Mouse (Mus musculus): Measurements from ENCODE around the gene Hyal2. TPM values are rescaled to one million over a fixed set of nuclear protein-coding genes. Genes with fewer than 3 reads are reported as not detected.
"Not testable (repeated sequence)": the region's sequence is repeated elsewhere in the genome, so short reads cannot be mapped to it uniquely, and the experiment has no call there.

Gene Hyal2
- polyA plus RNA-seq, 1 experiment from 2014 or later, result 69.6 TPM

DNA sequence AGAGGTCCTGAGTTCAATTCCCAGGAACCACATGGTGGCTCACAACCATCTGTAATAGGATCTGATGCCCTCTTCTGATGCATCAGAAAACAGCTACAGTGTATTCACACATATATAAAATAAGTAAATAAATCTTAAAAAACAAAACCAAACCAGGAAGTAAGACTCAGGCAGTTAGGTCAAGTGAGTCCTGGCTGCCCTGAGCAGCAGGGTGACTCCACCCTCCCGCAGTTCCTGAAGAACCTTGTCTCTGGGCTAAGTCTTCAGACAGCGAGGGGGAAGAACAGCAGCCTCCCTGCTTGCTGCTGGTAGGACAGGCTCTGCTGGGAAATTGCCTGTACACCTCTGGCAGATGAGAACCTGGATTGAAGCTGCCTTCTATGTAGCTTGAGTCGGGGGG is 11.4 kb upstream of the Hyal2 start:
- 83% methylated on average over 3 of the region's 3 CpGs for WGBS
- no peak for ATAC-seq
- H3K4me1 ChIP-seq (ENCODE audit: control insufficient read depth, insufficient read depth, low read length), result peaks cover 32% of the 10 kb centered on the region
- H3K4me2 ChIP-seq (ENCODE audit: low read length), result no peak overlapping the region
- no peaks in the 10 kb centered on the region for H3K9me3 ChIP-seq (replicated peaks; ENCODE audit: control insufficient read depth, low read length, poor library complexity, severe bottlenecking)
- no peak overlapping the region for H3K4me3 ChIP-seq (ENCODE audit: low read depth, low read length)
- H3K27me3 ChIP-seq (ENCODE audit: control insufficient read depth, insufficient read depth, low read depth, low read length), result peaks cover 15% of the 10 kb centered on the region
- H3K36me3 ChIP-seq (ENCODE audit: control insufficient read depth, insufficient read depth, low read length), result peaks cover 27% of the 10 kb centered on the region
- 0 out of 2 replicates have a peak overlapping the region, but pooled peaks have one; percentile 27 for H3K9ac ChIP-seq (ENCODE audit: low read depth, low read length)
- no peak overlapping the region for H3K27ac ChIP-seq (ENCODE audit: low read length)

DNA sequence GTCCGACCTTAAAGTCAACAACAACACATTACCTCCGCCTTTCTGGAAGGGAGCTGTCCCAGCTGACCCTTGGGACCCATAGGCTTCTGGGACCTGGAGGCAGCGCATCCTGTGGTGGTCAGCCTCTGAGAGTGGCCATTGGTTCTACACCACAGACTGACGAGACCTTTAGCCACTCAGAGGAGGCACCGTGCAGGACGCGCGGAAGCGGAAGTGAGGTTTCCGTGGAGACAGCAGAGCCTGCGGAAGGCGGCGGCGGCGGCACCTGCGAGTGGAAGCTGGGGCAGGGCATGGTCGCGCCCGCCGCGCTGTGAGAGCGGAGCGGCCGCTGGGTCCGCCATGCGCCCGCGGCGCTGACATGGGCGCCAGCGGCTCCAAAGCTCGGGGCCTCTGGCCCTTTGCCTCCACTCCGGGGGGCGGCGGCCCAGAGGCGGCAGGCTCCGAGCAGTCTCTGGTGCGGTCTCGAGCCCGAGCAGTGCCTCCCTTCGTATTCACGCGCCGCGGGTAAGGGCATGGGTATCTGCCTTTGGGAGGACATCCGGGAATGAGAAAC is 4.6 kb upstream of the Hyal2 start, which contains the start of gene Tusc2:
Tusc2 (plus strand) TSS at position 227 of the 553 bp plus-strand sequence.
- H3K9ac ChIP-seq (ENCODE audit: low read depth, low read length), result peak within 1 kb of the TSS; percentile 90
- no peaks in the 10 kb centered on the region for H3K9me3 ChIP-seq (replicated peaks; ENCODE audit: control insufficient read depth, low read length, poor library complexity, severe bottlenecking)
- peak within 1 kb of the TSS; percentile 90 for H3K4me2 ChIP-seq (ENCODE audit: low read length)
- peak within 1 kb of the TSS; percentile 93 for H3K4me3 ChIP-seq (ENCODE audit: low read depth, low read length)
- H3K27me3 ChIP-seq (ENCODE audit: control insufficient read depth, insufficient read depth, low read depth, low read length), result no peaks in the 10 kb centered on the region
- WGBS, result under 1% methylated on average over 35 of the region's 46 CpGs
- ATAC-seq, result peak; percentile 96
- H3K27ac ChIP-seq (ENCODE audit: low read length), result peak within 1 kb of the TSS; percentile 79
- peaks cover 25% of the 10 kb centered on the region for H3K4me1 ChIP-seq (ENCODE audit: control insufficient read depth, insufficient read depth, low read length)
- H3K36me3 ChIP-seq (ENCODE audit: control insufficient read depth, insufficient read depth, low read length), result peaks cover 25% of the 10 kb centered on the region

DNA sequence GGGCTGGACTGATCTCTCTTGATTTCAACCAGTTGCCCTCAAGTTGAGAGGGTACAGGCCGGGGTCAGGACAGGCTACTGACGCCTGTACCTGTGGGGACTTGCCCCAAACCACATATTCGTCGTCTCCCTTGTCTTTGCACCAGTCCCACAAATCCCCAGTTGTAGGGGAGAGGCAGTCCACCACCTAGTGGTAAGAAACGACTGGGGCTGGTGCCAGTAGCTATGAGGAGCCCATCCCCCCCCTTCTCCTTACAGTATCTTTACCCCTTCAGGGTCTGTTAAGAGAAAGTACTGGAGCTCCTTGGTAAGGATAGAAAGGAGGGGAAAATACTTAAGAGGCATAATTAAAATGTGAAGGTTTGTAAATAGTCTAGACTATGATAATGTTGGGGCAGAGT is 2.2 kb upstream of the Hyal2 start:
- not testable (repeated sequence) for H3K36me3 ChIP-seq (ENCODE audit: control insufficient read depth, insufficient read depth, low read length); H3K27ac ChIP-seq (ENCODE audit: low read length); H3K4me2 ChIP-seq (ENCODE audit: low read length); H3K9ac ChIP-seq (ENCODE audit: low read depth, low read length); H3K27me3 ChIP-seq (ENCODE audit: control insufficient read depth, insufficient read depth, low read depth, low read length); H3K4me3 ChIP-seq (ENCODE audit: low read depth, low read length); H3K9me3 ChIP-seq (replicated peaks; ENCODE audit: control insufficient read depth, low read length, poor library complexity, severe bottlenecking); ATAC-seq
- peaks cover 36% of the 10 kb centered on the region for H3K4me1 ChIP-seq (ENCODE audit: control insufficient read depth, insufficient read depth, low read length)
- WGBS, result 49% methylated on average over 5 of the region's 5 CpGs

DNA sequence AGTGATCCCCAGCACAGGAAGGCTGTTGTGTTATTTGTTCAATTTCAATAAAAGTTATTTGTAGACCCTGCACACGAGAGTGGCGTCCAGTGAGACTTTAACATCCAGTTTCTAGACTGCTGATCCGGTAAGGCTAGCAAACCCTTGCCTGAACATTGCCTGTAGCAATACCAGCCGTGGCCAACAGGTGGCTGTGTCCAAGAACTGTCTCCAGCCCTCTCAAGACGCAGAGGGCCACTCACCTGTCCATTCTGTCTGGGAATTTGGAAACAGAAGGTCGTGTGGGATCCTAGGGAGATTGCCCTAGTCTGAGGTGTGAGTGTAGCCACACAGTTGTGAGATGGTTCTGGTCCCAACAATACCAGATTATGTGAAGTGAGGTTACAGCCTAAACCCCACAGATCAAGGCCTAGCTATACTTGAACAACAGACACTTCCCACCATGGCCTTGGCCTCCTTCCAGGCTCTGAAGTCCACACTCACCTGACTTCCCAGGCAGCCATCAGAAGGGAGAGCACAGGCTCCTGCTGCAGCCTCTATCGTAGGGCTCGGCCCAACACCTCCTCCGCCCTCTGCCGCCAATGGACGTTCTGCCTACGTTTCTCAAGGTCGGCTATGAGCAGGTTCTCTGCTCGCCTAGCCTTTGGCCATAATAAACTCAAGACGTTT is 1.6 kb upstream of the Hyal2 start:
- H3K4me3 ChIP-seq (ENCODE audit: low read depth, low read length), result no peak overlapping the region
- WGBS, result 61% methylated on average over 15 of the region's 15 CpGs
- H3K27me3 ChIP-seq (ENCODE audit: control insufficient read depth, insufficient read depth, low read depth, low read length), result no peaks in the 10 kb centered on the region
- H3K27ac ChIP-seq (ENCODE audit: low read length), result no peak overlapping the region; the same call in 1 of the 2 replicates
- H3K4me1 ChIP-seq (ENCODE audit: control insufficient read depth, insufficient read depth, low read length), result peaks cover 42% of the 10 kb centered on the region
- no peak overlapping the region for H3K9ac ChIP-seq (ENCODE audit: low read depth, low read length)
- H3K9me3 ChIP-seq (replicated peaks; ENCODE audit: control insufficient read depth, low read length, poor library complexity, severe bottlenecking), result no peaks in the 10 kb centered on the region
- no peak overlapping the region for H3K4me2 ChIP-seq (ENCODE audit: low read length)
- no peak for ATAC-seq
- H3K36me3 ChIP-seq (ENCODE audit: control insufficient read depth, insufficient read depth, low read length), result peaks cover 7% of the 10 kb centered on the region

DNA sequence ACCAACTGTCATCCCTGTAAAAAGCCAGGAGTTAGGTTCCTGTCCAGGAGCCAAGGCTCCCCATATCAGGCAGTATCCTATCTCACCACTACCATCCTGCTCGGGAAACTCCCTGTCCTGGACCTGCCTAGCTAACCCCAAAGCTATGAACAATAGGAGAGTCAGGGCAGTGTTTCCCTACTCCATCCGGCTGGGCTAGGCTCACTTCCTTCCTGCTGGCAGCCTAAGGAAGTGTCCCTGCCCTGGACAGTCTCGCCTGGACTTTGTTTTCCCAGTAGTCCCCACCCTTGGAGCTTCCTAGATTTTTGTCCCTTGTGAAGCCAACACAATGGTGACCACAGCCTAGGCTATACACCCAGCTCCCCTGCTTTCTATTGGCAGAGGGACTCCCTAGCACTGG is 890 bp upstream of the Hyal2 start:
- Histone ChIP-seq H3K27me3 (ENCODE audit: control insufficient read depth, insufficient read depth, low read depth, low read length) (no peaks in the 10 kb centered on the region), H3K4me2 (ENCODE audit: low read length) (no peak overlapping the region), H3K36me3 (ENCODE audit: control insufficient read depth, insufficient read depth, low read length) (peaks cover 3% of the 10 kb centered on the region; the same call in 1 of the 2 replicates), H3K4me3 (ENCODE audit: low read depth, low read length) (no peak overlapping the region), H3K27ac (ENCODE audit: low read length) (0 out of 2 replicates have a peak overlapping the region, but pooled peaks have one; percentile 14), H3K9ac (ENCODE audit: low read depth, low read length) (no peak overlapping the region), H3K9me3 (replicated peaks; ENCODE audit: control insufficient read depth, low read length, poor library complexity, severe bottlenecking) (no peaks in the 10 kb centered on the region), H3K4me1 (ENCODE audit: control insufficient read depth, insufficient read depth, low read length) (peaks cover 47% of the 10 kb centered on the region)
- WGBS, result 69% methylated on average over 3 of the region's 3 CpGs
- no peak for ATAC-seq

DNA sequence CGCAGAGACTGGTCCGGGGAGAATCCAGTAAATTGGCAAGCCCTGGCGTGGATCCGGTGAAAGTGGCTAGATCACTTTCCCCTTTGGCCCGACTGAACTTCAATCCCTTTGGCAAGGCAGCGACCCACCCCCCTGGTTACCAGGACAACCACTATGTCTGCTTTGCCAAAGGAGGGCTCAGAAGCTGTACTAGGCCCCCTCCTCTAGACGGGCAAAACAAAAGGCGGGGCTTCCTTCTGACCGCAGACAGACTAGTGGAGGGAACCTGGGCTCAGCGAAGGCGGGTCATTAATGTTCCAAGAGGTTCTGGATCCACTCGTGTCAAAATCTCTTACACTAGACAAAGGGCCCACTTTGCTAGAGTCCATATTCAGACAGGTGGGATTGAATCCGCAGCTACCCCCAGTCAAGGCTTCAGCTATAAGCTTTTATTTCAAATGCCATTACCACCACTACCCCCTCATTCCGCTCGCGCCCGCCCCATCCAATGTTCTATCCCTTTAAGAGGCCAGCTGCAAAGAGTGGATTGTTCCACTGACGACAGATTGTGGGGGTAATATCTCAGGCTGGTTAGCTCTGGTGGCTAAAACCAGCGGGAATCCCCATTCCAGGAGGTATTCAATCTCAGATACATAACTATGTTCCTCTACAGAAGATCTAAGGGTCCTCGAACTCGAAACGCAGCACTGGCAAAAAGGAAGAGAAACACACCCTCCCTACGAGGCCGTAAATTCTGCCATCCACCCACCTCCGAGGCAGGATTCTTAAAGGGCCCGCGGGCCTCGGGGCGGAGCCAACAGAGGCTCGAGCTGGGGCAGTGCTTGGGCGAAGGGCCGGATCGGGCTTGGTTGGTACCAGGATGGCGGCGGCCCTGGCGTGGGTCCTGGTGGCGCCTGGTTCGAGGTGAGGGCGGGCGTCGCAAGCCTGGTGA is 851 bp downstream of the Hyal2 start:
- ATAC-seq, result peak; percentile 90
- peak overlapping the region; percentile 84 for H3K4me3 ChIP-seq (ENCODE audit: low read depth, low read length)
- peaks cover 44% of the 10 kb centered on the region for H3K4me1 ChIP-seq (ENCODE audit: control insufficient read depth, insufficient read depth, low read length)
- H3K27me3 ChIP-seq (ENCODE audit: control insufficient read depth, insufficient read depth, low read depth, low read length), result no peaks in the 10 kb centered on the region
- peak overlapping the region; percentile 93 for H3K4me2 ChIP-seq (ENCODE audit: low read length)
- peak overlapping the region; percentile 88 for H3K9ac ChIP-seq (ENCODE audit: low read depth, low read length)
- peaks cover 10% of the 10 kb centered on the region; the same call in 1 of the 2 replicates for H3K36me3 ChIP-seq (ENCODE audit: control insufficient read depth, insufficient read depth, low read length)
- no peaks in the 10 kb centered on the region for H3K9me3 ChIP-seq (replicated peaks; ENCODE audit: control insufficient read depth, low read length, poor library complexity, severe bottlenecking)
- H3K27ac ChIP-seq (ENCODE audit: low read length), result peak overlapping the region; percentile 92
- under 1% methylated on average over 41 of the region's 41 CpGs for WGBS

DNA sequence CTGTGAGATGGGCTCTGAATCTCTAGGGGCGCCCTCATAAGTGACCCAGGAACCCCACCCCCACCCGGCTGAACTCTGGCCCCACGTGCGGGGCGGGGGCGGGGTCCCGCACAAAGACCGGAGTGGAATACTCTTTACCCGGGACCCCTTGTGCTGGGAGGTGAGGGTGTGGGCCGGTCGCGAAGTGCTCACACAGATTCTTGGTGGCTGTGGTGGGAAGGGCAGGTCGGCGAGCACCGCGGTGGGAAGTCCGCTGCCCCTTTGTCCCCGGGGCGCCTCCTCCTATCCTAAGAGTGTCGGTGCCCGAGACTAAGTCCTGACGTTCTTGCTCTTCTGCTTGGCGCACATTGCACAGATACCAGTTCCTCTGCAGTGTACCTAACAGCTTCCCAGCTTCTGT is 1.5 kb downstream of the Hyal2 start:
- peak overlapping the region; percentile 88 for H3K9ac ChIP-seq (ENCODE audit: low read depth, low read length)
- no peaks in the 10 kb centered on the region for H3K27me3 ChIP-seq (ENCODE audit: control insufficient read depth, insufficient read depth, low read depth, low read length)
- under 1% methylated on average over 23 of the region's 23 CpGs for WGBS
- H3K27ac ChIP-seq (ENCODE audit: low read length), result peak overlapping the region; percentile 92
- H3K4me1 ChIP-seq (ENCODE audit: control insufficient read depth, insufficient read depth, low read length), result peaks cover 37% of the 10 kb centered on the region
- peak; percentile 16 for ATAC-seq
- H3K9me3 ChIP-seq (replicated peaks; ENCODE audit: control insufficient read depth, low read length, poor library complexity, severe bottlenecking), result no peaks in the 10 kb centered on the region
- H3K4me2 ChIP-seq (ENCODE audit: low read length), result peak overlapping the region; percentile 93
- peak overlapping the region; percentile 84 for H3K4me3 ChIP-seq (ENCODE audit: low read depth, low read length)
- H3K36me3 ChIP-seq (ENCODE audit: control insufficient read depth, insufficient read depth, low read length), result peaks cover 12% of the 10 kb centered on the region; the same call in 1 of the 2 replicates

DNA sequence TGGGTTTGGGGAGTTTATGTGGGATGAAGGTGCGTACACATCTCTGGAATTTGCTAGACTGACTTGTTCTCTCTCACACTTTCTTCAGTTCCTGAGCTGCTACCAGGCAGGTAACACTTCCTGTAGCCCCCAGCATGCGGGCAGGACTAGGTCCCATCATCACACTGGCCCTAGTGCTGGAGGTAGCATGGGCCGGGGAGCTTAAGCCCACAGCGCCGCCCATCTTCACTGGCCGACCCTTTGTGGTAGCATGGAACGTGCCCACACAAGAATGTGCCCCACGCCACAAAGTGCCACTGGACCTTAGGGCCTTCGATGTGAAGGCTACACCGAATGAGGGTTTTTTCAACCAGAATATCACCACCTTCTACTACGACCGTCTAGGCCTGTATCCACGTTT is 2.3 kb downstream of the Hyal2 start:
- no peaks in the 10 kb centered on the region for H3K9me3 ChIP-seq (replicated peaks; ENCODE audit: control insufficient read depth, low read length, poor library complexity, severe bottlenecking)
- peak overlapping the region; percentile 88 for H3K9ac ChIP-seq (ENCODE audit: low read depth, low read length)
- H3K27me3 ChIP-seq (ENCODE audit: control insufficient read depth, insufficient read depth, low read depth, low read length), result no peaks in the 10 kb centered on the region
- WGBS, result 42% methylated on average over 13 of the region's 13 CpGs
- H3K4me1 ChIP-seq (ENCODE audit: control insufficient read depth, insufficient read depth, low read length), result peaks cover 36% of the 10 kb centered on the region
- peak overlapping the region; percentile 93 for H3K4me2 ChIP-seq (ENCODE audit: low read length)
- ATAC-seq, result no peak
- H3K27ac ChIP-seq (ENCODE audit: low read length), result peak overlapping the region; percentile 92
- H3K4me3 ChIP-seq (ENCODE audit: low read depth, low read length), result peak overlapping the region; percentile 84
- peaks cover 14% of the 10 kb centered on the region; the same call in 1 of the 2 replicates for H3K36me3 ChIP-seq (ENCODE audit: control insufficient read depth, insufficient read depth, low read length)
